Mouse (Mus musculus): ENCODE results near the gene Il3ra. TPM values are rescaled to one million over a fixed set of nuclear protein-coding genes. Genes with fewer than 3 reads are reported as not detected.

Gene Il3ra
- polyA plus RNA-seq, 1 experiment from 2014 or later = 3.0 TPM

DNA sequence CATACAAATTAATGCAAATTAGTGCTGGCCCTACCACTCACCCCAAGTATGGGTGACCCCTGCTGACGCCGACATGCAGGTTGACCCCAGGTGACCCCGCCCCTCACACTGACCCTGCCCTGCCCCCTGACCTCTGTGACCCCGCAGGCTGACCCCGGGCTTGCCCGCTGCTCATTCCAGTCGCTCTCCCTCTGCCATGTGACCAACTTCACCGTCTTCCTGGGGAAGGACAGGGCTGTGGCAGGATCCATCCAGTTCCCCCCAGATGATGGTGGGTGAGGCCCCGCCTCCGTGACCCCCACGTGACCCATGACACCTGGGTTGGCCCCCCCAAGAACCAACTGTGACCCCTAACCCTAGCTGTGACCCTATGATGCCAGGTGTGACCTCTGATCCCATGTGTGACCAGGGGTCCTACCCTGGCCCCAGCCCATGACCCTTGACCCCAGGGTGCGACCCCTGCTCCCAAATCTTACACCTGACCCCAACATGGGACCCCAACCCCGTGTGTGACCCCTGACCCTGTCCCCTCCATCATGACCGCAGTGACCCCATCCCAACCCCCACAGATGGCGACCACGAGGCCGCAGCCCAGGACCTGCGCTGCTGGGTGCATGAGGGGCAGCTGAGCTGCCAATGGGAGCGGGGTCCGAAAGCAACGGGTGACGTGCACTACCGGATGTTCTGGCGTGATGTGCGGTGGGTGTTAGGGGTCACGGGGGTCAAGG is 2.8 kb downstream of the Il3ra start:
- H3K9ac ChIP-seq (ENCODE audit: low read depth, low read length) = no peak overlapping the region
- no peaks in the 10 kb centered on the region; the same call in none of the 2 replicates for H3K4me1 ChIP-seq (ENCODE audit: control insufficient read depth, insufficient read depth, low read depth, low read length)
- no peak overlapping the region for H3K4me2 ChIP-seq (ENCODE audit: low read length)
- H3K36me3 ChIP-seq (ENCODE audit: control insufficient read depth, insufficient read depth, low read length) = peaks cover 5% of the 10 kb centered on the region
- ATAC-seq = no peak
- H3K27ac ChIP-seq (ENCODE audit: low read depth, low read length) = no peak overlapping the region
- H3K9me3 ChIP-seq (ENCODE audit: control insufficient read depth, low read length) = peaks cover 49% of the 10 kb centered on the region
- no peak overlapping the region for H3K4me3 ChIP-seq (ENCODE audit: low read length)
- WGBS = 91% methylated on average over 26 of the region's 26 CpGs
- no peaks in the 10 kb centered on the region for H3K27me3 ChIP-seq (replicated peaks; ENCODE audit: control insufficient read depth, insufficient read depth, low read length)

DNA sequence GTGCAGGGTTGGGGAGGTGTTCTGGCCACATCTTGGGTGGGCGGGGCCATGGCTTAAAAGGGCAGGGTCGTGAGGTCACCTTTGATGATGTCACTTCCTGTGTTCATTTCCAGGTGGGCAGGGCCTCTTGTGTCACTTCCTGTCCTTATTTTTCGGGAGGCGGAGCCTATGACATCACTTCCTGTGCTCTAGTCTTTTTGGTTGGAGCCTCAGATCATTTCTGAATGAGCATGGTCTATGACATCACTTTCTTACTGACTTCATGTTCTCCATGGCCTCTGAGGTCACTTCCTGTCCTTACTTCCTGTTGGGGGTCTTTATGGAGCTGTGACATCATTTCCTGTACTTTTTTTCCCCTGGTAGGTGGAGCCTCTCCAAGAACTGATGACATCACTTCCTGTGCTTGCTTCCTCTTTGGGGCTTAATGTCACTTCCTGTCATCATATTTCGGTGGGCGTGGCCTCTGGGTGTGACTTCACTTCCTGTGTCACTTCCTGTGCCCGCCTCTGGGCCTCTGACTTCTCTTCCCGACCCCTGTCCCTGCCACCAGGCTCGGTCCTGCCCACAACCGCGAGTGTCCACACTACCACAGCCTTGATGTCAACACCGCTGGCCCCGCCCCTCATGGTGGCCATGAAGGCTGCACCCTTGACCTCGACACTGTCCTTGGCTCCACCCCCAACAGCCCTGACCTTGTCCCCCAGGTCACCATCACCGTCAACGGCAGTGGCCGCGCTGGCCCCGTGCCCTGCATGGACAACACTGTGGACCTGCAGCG is 3.6 kb downstream of the Il3ra start:
- Histone ChIP-seq H3K36me3 (ENCODE audit: control insufficient read depth, insufficient read depth, low read length) (peaks cover 5% of the 10 kb centered on the region), H3K4me3 (ENCODE audit: low read length) (no peak overlapping the region), H3K27ac (ENCODE audit: low read depth, low read length) (no peak overlapping the region), H3K4me2 (ENCODE audit: low read length) (no peak overlapping the region), H3K9ac (ENCODE audit: low read depth, low read length) (no peak overlapping the region), H3K27me3 (replicated peaks; ENCODE audit: control insufficient read depth, insufficient read depth, low read length) (no peaks in the 10 kb centered on the region), H3K9me3 (ENCODE audit: control insufficient read depth, low read length) (peaks cover 46% of the 10 kb centered on the region), H3K4me1 (ENCODE audit: control insufficient read depth, insufficient read depth, low read depth, low read length) (no peaks in the 10 kb centered on the region; the same call in none of the 2 replicates)
- no peak for ATAC-seq
- 96% methylated on average over 20 of the region's 20 CpGs for WGBS

DNA sequence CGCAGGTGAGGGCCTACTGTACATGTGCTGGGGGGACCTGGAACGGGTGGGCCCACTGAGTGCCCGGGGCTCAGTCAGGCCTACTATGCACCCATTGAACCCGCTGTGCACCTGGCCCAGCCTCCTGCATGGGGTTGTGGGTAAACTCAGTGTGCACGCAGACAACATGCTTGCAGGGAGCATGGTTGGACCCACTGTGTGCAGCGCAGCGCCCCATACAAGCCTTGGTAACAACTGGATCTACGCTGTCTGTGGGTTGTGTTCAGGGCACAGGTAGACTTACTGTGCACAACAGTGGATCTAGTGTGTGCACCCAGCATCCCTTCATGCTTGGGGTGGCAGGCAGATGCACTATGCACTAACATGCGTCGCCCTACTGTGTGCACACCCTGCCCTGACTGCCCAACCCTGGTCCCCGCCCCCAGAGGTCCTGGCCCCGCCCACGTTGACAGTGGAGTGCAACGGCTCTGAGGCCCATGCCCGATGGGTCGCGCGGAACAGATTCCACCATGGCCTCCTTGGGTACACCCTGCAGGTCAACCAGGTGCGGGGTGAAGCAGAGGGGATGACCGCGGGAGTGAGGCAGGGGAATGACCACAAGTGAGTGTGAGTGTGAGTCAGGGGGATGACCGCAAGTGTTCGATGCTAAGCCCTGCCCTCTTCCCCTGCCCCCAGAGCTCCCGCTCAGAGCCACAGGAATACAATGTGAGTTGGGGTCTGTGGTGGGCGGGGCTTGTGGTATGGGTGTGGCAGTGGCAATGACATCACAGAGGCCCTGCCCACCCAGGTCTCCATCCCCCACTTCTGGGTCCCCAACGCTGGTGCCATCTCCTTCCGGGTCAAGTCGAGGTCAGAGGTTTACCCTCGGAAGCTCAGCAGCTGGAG is 4.4 kb downstream of the Il3ra start:
- H3K27ac ChIP-seq (ENCODE audit: low read depth, low read length) = no peak overlapping the region
- H3K9me3 ChIP-seq (ENCODE audit: control insufficient read depth, low read length) = peaks cover 46% of the 10 kb centered on the region
- no peak overlapping the region for H3K4me3 ChIP-seq (ENCODE audit: low read length)
- H3K9ac ChIP-seq (ENCODE audit: low read depth, low read length) = no peak overlapping the region
- peaks cover 5% of the 10 kb centered on the region for H3K36me3 ChIP-seq (ENCODE audit: control insufficient read depth, insufficient read depth, low read length)
- H3K4me1 ChIP-seq (ENCODE audit: control insufficient read depth, insufficient read depth, low read depth, low read length) = no peaks in the 10 kb centered on the region; the same call in none of the 2 replicates
- WGBS = 98% methylated on average over 29 of the region's 29 CpGs
- ATAC-seq = no peak
- no peak overlapping the region for H3K4me2 ChIP-seq (ENCODE audit: low read length)
- no peaks in the 10 kb centered on the region for H3K27me3 ChIP-seq (replicated peaks; ENCODE audit: control insufficient read depth, insufficient read depth, low read length)

DNA sequence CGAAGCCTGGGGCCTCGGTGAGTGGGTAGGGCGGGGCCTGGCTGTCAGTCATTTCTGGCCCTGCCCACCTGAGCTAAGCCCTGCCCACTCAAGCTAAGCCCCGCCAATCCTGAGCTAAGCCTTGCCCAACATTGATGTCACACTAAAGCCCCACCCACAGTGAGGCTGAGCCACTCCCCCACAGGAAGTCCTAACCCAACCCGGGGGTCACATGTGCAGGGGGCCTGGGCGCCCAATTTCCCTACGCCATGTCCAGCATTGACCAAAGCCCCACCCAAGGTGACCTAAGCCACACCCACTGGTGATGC is 5.0 kb downstream of the Il3ra start:
- H3K4me1 ChIP-seq (ENCODE audit: control insufficient read depth, insufficient read depth, low read depth, low read length) = no peaks in the 10 kb centered on the region; the same call in none of the 2 replicates
- ATAC-seq = no peak
- H3K4me2 ChIP-seq (ENCODE audit: low read length) = no peak overlapping the region
- H3K27me3 ChIP-seq (replicated peaks; ENCODE audit: control insufficient read depth, insufficient read depth, low read length) = no peaks in the 10 kb centered on the region
- peaks cover 5% of the 10 kb centered on the region for H3K36me3 ChIP-seq (ENCODE audit: control insufficient read depth, insufficient read depth, low read length)
- H3K4me3 ChIP-seq (ENCODE audit: low read length) = no peak overlapping the region
- no peak overlapping the region for H3K9ac ChIP-seq (ENCODE audit: low read depth, low read length)
- H3K27ac ChIP-seq (ENCODE audit: low read depth, low read length) = no peak overlapping the region
- peaks cover 46% of the 10 kb centered on the region for H3K9me3 ChIP-seq (ENCODE audit: control insufficient read depth, low read length)
- 98% methylated on average over 7 of the region's 7 CpGs for WGBS

DNA sequence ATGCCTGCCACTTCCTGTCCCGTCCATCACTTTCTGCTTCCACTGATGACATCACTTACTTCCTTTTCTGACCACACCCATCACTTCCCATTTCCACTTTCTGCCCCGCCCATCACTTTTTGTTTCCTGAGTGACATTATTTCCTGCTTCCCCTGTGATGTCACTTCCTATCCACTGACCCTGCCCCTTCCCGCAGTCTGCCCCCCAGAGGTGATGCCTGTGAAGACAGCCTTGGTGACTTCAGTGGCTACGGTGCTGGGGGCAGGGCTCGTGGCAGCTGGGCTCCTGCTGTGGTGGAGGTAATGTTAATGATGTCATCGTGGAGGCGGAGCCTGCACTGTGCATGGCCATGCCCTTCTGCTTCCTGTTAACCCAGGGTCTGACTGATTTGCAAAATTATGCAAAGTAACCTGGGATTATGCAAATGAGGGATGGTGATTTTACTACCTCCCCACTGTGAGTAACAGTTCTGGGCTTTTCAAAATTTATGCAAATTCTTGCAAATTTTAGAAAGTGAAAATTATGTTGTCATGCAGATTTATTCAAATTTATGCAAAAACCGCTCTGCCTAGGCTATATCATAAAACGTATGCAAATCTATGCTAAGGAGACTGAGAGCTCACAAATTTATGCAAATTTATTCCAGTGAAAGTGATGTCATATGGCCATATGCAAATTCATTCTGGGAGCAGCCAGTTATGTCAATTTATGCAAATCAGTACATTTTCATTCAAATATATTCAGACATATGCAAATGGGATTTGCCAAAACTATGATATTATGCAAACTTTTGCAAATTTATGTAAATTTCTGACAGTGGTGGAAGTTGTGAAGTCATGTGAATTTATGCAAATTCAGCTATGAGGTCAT is 5.9 kb downstream of the Il3ra start:
- Histone ChIP-seq H3K4me1 (ENCODE audit: control insufficient read depth, insufficient read depth, low read depth, low read length) (no peaks in the 10 kb centered on the region), H3K36me3 (ENCODE audit: control insufficient read depth, insufficient read depth, low read length) (peaks cover 5% of the 10 kb centered on the region), H3K9ac (ENCODE audit: low read depth, low read length) (no peak overlapping the region), H3K9me3 (ENCODE audit: control insufficient read depth, low read length) (peaks cover 43% of the 10 kb centered on the region), H3K27me3 (replicated peaks; ENCODE audit: control insufficient read depth, insufficient read depth, low read length) (no peaks in the 10 kb centered on the region), H3K27ac (ENCODE audit: low read depth, low read length) (no peak overlapping the region), H3K4me3 (ENCODE audit: low read length) (no peak overlapping the region), H3K4me2 (ENCODE audit: low read length) (no peak overlapping the region)
- 76% methylated on average over 9 of the region's 9 CpGs for WGBS
- ATAC-seq = peak; percentile 10; the same call in 1 of the 2 replicates

DNA sequence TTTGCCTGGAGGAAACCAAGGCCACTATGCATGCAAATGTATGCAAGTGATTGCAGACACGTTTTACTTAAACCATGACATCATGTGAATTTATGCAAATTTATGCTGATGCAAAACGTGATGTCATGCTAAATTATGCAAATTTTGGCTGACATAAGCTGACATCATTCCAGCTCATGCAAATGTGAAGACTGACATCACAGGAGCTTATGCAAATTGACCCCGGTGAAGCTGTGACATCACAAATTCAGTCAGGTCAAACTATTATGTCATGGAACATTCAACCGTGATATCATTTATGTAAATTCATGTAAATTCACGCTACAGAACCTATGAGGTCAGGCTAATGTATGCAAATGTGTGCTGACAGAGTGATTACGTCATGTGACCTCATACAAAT is 6.5 kb downstream of the Il3ra start:
- Histone ChIP-seq H3K9ac (ENCODE audit: low read depth, low read length) (no peak overlapping the region), H3K36me3 (ENCODE audit: control insufficient read depth, insufficient read depth, low read length) (peaks cover 5% of the 10 kb centered on the region), H3K4me2 (ENCODE audit: low read length) (no peak overlapping the region), H3K4me3 (ENCODE audit: low read length) (no peak overlapping the region), H3K27me3 (replicated peaks; ENCODE audit: control insufficient read depth, insufficient read depth, low read length) (no peaks in the 10 kb centered on the region), H3K27ac (ENCODE audit: low read depth, low read length) (no peak overlapping the region), H3K9me3 (ENCODE audit: control insufficient read depth, low read length) (peaks cover 38% of the 10 kb centered on the region), H3K4me1 (ENCODE audit: control insufficient read depth, insufficient read depth, low read depth, low read length) (no peaks in the 10 kb centered on the region)
- ATAC-seq = no peak
- WGBS = 73% methylated on average over 6 of the region's 6 CpGs

DNA sequence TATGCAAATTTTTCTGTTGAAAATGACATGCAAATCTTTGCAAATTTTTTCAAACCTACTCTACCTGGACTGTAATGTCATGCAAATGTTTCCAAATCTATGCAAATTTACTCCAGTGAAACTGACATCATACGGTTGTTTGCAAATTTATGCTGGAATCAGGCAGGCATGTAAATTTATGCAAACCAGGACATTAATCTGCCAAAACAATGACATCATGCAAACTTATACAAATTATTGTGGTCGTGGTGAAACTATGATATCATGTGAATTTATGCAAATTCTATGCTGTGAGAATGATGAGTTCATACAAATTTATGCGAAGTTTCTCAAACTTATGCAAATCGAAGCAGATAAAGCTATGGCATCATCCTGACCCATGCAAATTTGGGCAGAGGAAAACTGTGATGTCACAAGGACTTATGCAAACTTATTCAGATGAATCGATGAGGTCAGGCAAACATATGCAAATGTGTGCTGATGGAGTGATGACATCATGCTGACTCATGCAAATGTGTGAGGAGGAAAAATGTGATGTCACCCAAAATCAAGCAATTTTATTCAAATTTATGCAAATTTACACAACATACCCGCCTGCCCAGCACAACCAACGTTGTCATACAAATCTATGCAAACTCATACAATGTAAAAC is 7.1 kb downstream of the Il3ra start:
- no peak overlapping the region for H3K9ac ChIP-seq (ENCODE audit: low read depth, low read length)
- WGBS = 79% methylated on average over 7 of the region's 7 CpGs
- peaks cover 32% of the 10 kb centered on the region for H3K9me3 ChIP-seq (ENCODE audit: control insufficient read depth, low read length)
- H3K4me1 ChIP-seq (ENCODE audit: control insufficient read depth, insufficient read depth, low read depth, low read length) = no peaks in the 10 kb centered on the region
- H3K4me3 ChIP-seq (ENCODE audit: low read length) = no peak overlapping the region
- H3K36me3 ChIP-seq (ENCODE audit: control insufficient read depth, insufficient read depth, low read length) = peaks cover 5% of the 10 kb centered on the region
- ATAC-seq = no peak
- H3K27me3 ChIP-seq (replicated peaks; ENCODE audit: control insufficient read depth, insufficient read depth, low read length) = no peaks in the 10 kb centered on the region
- H3K27ac ChIP-seq (ENCODE audit: low read depth, low read length) = no peak overlapping the region
- no peak overlapping the region for H3K4me2 ChIP-seq (ENCODE audit: low read length)

Data from hindbrain, embryonic 16.5 days (tissue).